Mouse (Mus musculus): ENCODE data around the gene Adssl1. TPM values are rescaled to one million over a fixed set of nuclear protein-coding genes. Genes with fewer than 3 reads are reported as not detected.

The Adssl1 gene
- total RNA-seq, 2 experiments from 2014 or later: 904 to 982 TPM

GRCm38 (mm10) chr12:112618981-112619685, 712 bp upstream of the Adssl1 start:
- DNase-seq: peak in 1 of 2 experiments; percentile 66
- intact Hi-C loops (cut with DNase I): no loop called here

- intact Hi-C loops (cut with DNase I): no loop called here
- DNase-seq: peak in 1 of 2 experiments; percentile 54
Measured at GRCm38 (mm10) chr12:112620354-112621061, 663 bp downstream of the Adssl1 start.

DNA sequence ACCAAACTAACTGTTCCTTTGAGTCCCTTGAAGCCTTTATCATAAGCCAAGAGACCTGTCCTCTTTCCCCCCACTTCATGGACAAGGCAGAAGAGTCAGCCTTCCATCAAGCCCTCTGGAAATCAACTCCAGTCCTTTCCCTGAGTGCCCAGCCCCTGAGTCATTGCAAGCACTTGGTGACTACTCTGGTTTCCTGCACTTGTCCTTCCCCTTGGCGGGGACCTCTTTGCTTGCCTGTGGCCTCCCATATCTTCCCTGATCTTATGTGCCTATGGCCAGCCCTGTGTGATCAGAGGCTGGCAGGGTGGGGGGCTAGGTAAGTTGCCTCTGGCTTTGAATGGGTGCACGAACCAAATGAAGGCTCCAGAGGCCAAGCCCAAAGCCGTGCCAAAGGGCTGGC, 2.1 kb downstream of the Adssl1 start:
- intact Hi-C loops (cut with DNase I): no loop called here
- DNase-seq: peak in 1 of 2 experiments; percentile 15

GRCm38 (mm10) chr12:112623742-112624141, 3.9 kb downstream of the Adssl1 start:
- intact Hi-C loops (cut with DNase I): no loop called here

DNA sequence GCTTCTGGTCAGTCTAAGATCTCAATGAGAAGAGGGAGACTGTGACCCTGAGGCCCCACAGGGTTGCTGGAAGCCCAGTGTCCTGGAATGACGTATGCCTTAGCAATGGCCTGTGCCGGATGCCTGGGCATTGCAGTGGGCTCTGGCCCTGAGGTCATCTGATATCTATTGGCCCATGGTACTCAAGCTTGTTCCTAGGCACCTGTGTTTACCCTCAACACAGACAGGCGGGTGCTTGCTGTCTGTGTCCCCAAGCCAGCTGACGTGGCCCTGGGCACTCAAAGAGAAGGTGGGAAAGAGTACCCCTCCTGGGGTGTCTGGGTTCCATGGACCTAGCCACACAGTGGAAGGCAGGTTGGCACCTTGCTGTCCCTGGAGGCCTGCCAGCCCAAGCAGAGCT, 5.9 kb downstream of the Adssl1 start:
- peak; percentile 36 to 45 for DNase-seq
- intact Hi-C loops (cut with DNase I): no loop called here

More at GRCm38 (mm10) chr12:112623742-112624141, 3.9 kb downstream of the Adssl1 start:
- peak; percentile 48 to 55 for DNase-seq

GRCm38 (mm10) chr12:112626455-112626854, 6.6 kb downstream of the Adssl1 start:
- intact Hi-C loops (cut with DNase I): no loop called here
- DNase-seq: peak in 1 of 2 experiments; percentile 28

- DNase-seq: peak in 1 of 2 experiments; percentile 20
Measured at GRCm38 (mm10) chr12:112627097-112627881, 7.4 kb downstream of the Adssl1 start.

GRCm38 (mm10) chr12:112628197-112628596, 8.4 kb downstream of the Adssl1 start:
- intact Hi-C loops (cut with DNase I): no loop called here
- no peak for DNase-seq

More at GRCm38 (mm10) chr12:112627097-112627881, 7.4 kb downstream of the Adssl1 start:
- intact Hi-C loops (cut with DNase I): no loop called here

GRCm38 (mm10) chr12:112628928-112629721, 9.3 kb downstream of the Adssl1 start:
- peak; percentile 64 to 66 for DNase-seq
- intact Hi-C loops (cut with DNase I): no loop called here

DNA sequence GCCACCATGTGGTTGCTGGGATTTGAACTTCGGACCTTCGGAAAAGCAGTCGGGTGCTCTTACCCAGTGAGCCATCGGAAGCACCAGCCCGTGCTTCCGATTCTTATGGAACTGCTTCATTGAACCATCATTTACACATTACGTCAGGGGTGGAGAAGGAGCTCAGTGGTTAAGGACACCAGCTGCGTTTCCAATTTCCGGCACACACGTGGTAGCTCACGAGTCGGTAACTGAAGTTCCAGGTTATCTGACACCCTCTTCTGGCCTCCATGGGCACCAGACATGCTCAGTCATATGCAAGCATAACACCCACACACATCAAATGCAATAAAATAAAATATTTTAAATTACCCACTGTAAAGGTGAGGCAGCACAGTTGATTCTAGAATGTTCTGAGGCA, 10.2 kb downstream of the Adssl1 start:
- DNase-seq: peak in 1 of 2 experiments; percentile 17
- intact Hi-C loops (cut with DNase I): no loop called here

GRCm38 (mm10) chr12:112630796-112631195, 11.0 kb downstream of the Adssl1 start:
- DNase-seq: no peak
- intact Hi-C loops (cut with DNase I): no loop called here

DNA sequence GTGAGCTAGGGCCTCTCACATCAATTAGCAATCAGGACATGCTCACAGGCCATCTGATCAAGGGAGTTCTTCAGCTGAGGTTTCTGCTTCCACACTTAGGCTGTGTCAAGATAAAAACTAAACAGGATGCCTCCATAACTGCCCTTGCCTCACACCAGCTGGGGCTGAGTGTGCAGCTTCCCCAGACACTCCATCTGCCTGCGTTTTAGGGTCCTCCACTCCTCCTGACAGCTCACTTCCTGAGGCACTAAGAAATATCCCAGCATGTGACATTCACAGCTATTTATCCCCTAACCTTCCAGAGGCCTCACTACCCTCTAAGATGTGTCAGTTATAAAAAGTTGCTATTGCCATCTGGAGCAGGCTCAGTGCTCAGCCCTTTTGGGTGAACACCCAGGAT, 11.6 kb downstream of the Adssl1 start:
- no peak for DNase-seq
- intact Hi-C loops (cut with DNase I): no loop called here

DNA sequence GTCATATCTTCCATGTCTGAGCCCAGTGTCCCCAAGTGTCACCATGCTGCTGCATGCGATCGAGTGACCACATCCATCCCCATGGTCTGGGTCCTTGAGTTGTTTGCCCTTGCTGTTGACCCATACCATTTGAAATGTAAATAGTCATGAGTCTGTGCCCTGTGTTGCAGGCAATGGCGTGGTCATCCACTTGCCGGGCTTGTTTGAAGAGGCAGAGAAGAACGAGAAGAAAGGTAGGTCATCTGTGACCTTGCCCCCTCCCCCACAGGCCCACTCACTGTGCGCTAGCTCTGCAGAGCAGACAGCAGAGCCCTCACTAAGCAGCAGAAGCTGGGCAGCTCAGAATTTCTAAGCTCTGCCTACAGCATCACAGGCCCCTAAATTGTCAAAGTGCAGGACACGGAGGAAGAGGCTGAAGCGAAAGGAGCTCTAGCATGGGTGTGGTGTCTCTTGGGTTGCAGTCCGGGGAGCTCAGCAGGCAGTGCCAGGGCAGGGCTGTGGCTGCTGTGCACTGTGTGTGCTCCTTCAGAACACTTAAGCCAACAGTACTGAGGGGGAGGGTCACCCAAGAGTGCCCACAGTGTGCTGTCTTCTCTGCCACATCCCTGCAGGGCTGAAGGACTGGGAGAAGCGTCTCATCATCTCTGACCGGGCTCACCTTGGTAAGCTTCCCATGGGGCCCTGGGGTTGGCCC, 12.4 kb downstream of the Adssl1 start:
- intact Hi-C loops (cut with DNase I): no loop called here

DNA sequence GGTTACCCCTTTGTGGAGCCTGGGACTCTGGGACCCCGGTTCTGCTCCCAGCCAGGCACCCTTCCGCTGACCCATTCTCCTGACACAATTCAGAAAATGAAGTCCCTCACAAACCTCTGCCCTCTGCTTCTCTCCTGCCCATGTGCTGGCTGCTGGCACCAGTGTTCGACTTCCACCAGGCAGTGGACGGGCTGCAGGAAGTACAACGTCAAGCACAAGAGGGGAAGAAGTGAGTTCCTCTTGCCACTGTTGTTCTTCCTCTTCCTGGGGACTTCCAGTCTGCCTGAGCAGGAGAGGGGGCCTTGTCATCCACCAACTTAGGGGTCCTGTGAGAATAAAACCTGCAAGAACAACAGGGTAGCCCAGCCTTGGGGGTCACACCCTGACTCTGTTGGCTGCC, 13.1 kb downstream of the Adssl1 start:
- DNase-seq: no peak
- intact Hi-C loops (cut with DNase I): no loop called here

More for the DNA sequence above, 12.4 kb downstream of the Adssl1 start:
- DNase-seq: no peak

DNA sequence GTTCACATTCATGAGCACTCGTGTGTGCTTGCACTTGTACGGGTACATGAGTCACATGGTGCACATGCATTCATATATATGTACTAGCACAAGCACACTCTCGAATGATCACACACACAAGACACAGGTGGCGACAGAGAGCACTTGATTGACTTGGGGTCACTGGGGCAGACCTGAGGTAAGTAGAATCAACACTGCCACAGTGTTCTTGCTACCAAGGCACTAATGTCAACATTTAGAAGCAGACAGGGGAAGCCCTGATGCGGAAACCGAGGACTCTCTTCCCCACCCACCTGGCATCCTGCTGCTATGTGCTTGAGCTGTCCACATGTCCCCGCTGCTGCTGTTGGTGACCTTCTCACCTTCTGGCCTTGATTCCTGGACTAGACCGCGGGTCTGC, 13.8 kb downstream of the Adssl1 start:
- intact Hi-C loops (cut with DNase I): no loop called here
- DNase-seq: no peak

- intact Hi-C loops (cut with DNase I): no loop called here
- DNase-seq: no peak
Measured at GRCm38 (mm10) chr12:112639526-112639925, 19.7 kb downstream of the Adssl1 start.

GRCm38 (mm10) chr12:112643126-112643525, 23.3 kb downstream of the Adssl1 start:
- no peak for DNase-seq
- intact Hi-C loops (cut with DNase I): no loop called here

GRCm38 (mm10) chr12:112644180-112644854, 24.5 kb downstream of the Adssl1 start, which contains the start of gene Siva1:
Siva1 (plus strand) TSS chr12:112644679.
- intact Hi-C loops (cut with DNase I): no loop called here
- DNase-seq: peak; percentile 94 to 99
